Mouse (Mus musculus) brain, embryonic 14.5 days (tissue): ENCODE measurements around the gene Myl9.

ENCODE experiments used
- CTCF ChIP-seq: fragments of 200-500 bp; IDR thresholded peaks from 2 replicates; pipeline ENCODE4 v1.5.1; 2012; ENCODE audit warnings: inconsistent platforms, mild to moderate bottlenecking, moderate library complexity, borderline replicate concordance; ENCODE audit not compliant: insufficient read depth, insufficient read length; ENCODE audit errors: extremely low read depth
- POLR2A ChIP-seq: fragments of 200-500 bp; IDR thresholded peaks from 2 replicates; pipeline ENCODE4 v1.6.1; 2012; ENCODE audit warnings: mild to moderate bottlenecking, inconsistent platforms, borderline replicate concordance; ENCODE audit not compliant: poor library complexity, insufficient read depth, insufficient read length, severe bottlenecking; ENCODE audit errors: extremely low read depth

DNA sequence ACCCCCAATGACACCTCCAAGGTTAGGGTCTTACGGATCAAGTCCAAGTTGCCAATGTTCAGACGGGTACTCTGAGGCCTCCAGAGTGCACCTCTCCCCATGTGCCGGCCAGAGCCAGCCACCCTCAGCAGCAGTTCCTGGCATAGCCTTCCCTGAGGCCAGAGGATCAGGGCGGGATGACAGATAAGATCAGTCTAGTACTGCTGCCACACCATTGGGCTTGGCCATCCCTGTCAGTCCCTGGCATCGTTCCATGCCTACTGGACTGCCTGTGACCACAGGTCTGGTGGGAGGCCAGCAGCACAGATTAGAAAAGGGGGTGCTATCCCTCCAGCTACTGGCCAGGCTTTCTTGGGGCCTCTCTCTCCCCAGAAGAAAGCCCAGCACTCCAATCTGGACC lies 3.8 kb downstream of the Myl9 start:
- TF ChIP-seq CTCF (no peak), POLR2A (no peak)
